Mouse (Mus musculus) heart, embryonic 16.5 days (tissue): ENCODE results near the gene Sft2d2. TPM values are rescaled to one million over a fixed set of nuclear protein-coding genes. Genes with fewer than 3 reads are reported as not detected.

Source experiments
- ATAC-seq: fragments of 200-750 bp; cut with Nextera tagmentation; replicated peaks from 2 replicates; pipeline ENCODE4 v1.8.0; 2017; ENCODE audit warnings: moderate number of reproducible peaks; ENCODE audit not compliant: insufficient read depth, low FRiP score; ENCODE audit errors: extremely low read depth
- H3K27ac ChIP-seq: fragments of 300-500 bp; sonication (generic); 2 replicates; pipeline ENCODE4 v1.5.1; 2014; ENCODE audit warnings: mild to moderate bottlenecking, low read length, control low read depth, moderate library complexity
- H3K27me3 ChIP-seq: fragments of 300-500 bp; sonication (generic); 2 replicates; pipeline ENCODE4 v1.6.1; 2014; ENCODE audit warnings: low read length, mixed read lengths; ENCODE audit not compliant: control insufficient read depth, insufficient read depth
- H3K36me3 ChIP-seq: fragments of 300-500 bp; sonication (generic); 2 replicates; pipeline ENCODE4 v1.6.1; 2014; ENCODE audit not compliant: control insufficient read depth, insufficient read depth
- H3K4me1 ChIP-seq: fragments of 300-500 bp; sonication (generic); 2 replicates; pipeline ENCODE4 v1.6.1; 2014; ENCODE audit warnings: low read length, mixed read lengths; ENCODE audit not compliant: control insufficient read depth, insufficient read depth
- H3K4me2 ChIP-seq: fragments of 300-500 bp; sonication (generic); 2 replicates; pipeline ENCODE4 v1.6.1; 2014; ENCODE audit warnings: low read depth, mild to moderate bottlenecking, control low read depth, low read length
- H3K4me3 ChIP-seq: fragments of 300-500 bp; sonication (generic); 2 replicates; pipeline ENCODE4 v1.5.1; 2014; ENCODE audit warnings: mild to moderate bottlenecking, control low read depth, low read length
- H3K9ac ChIP-seq: fragments of 300-500 bp; sonication (generic); 2 replicates; pipeline ENCODE4 v1.6.1; 2014; ENCODE audit warnings: low read length, control low read depth
- H3K9me3 ChIP-seq: fragments of 300-500 bp; sonication (generic); replicated peaks from 2 replicates; pipeline ENCODE4 v1.6.1; 2016; ENCODE audit warnings: low read length; ENCODE audit not compliant: control insufficient read depth
- WGBS: fragments of 180-500 bp; shearing (Covaris S2); extraction: QIAGEN DNeasy Blood & Tissue Kit; methylation state at CpG from one replicate; pipeline ENCODE4 v1.1.7; 2014; 5-methylcytosine and 5-hydroxymethylcytosine counted together
- polyA plus RNA-seq: library from polyadenylated mRNA; unstranded; fragments of >200 nt; fragmentation: Nextera tagmentation; extraction: Ambion mirVana; gene quantifications from 2 replicates; pipeline ENCODE4 v1.2.1, GENCODE M21; 2015

The Sft2d2 gene
- polyA plus RNA-seq, 1 experiment from 2014 or later, result 19.2 TPM

- WGBS, result 8% methylated on average over 2 of the region's 2 CpGs
- no peak overlapping the region for H3K9ac ChIP-seq
- no peaks in the 10 kb centered on the region for H3K27me3 ChIP-seq
- H3K9me3 ChIP-seq, result no peaks in the 10 kb centered on the region
- H3K27ac ChIP-seq, result no peak overlapping the region
- H3K4me1 ChIP-seq, result no peaks in the 10 kb centered on the region
- no peaks in the 10 kb centered on the region for H3K36me3 ChIP-seq
- H3K4me3 ChIP-seq, result no peak overlapping the region
- no peak for ATAC-seq
- H3K4me2 ChIP-seq, result no peak overlapping the region
These were observed 11.4 kb upstream of the Sft2d2 start for GRCm38 (mm10) chr1:165205591-165205990.

GRCm38 (mm10) chr1:165203488-165204035 lies 9.3 kb upstream of the Sft2d2 start:
- Histone ChIP-seq H3K27ac (no peak overlapping the region), H3K4me2 (no peak overlapping the region), H3K4me3 (no peak overlapping the region), H3K9me3 (no peaks in the 10 kb centered on the region), H3K4me1 (no peaks in the 10 kb centered on the region), H3K36me3 (no peaks in the 10 kb centered on the region), H3K27me3 (no peaks in the 10 kb centered on the region), H3K9ac (no peak overlapping the region)
- WGBS, result 28% methylated on average over 2 of the region's 2 CpGs
- ATAC-seq, result no peak

GRCm38 (mm10) chr1:165201445-165202012 lies 7.3 kb upstream of the Sft2d2 start:
- WGBS, result 70% methylated on average over 4 of the region's 4 CpGs
- Histone ChIP-seq H3K27me3 (no peaks in the 10 kb centered on the region), H3K4me1 (0 out of 2 replicates have a peak, but pooled peaks cover 3% of the 10 kb centered on the region), H3K27ac (no peak overlapping the region), H3K9me3 (no peaks in the 10 kb centered on the region), H3K36me3 (no peaks in the 10 kb centered on the region), H3K4me3 (no peak overlapping the region), H3K4me2 (no peak overlapping the region), H3K9ac (no peak overlapping the region)
- ATAC-seq, result no peak

GRCm38 (mm10) chr1:165200748-165201147 lies 6.5 kb upstream of the Sft2d2 start:
- H3K27ac ChIP-seq, result no peak overlapping the region
- H3K9ac ChIP-seq, result no peak overlapping the region
- H3K4me2 ChIP-seq, result no peak overlapping the region
- H3K9me3 ChIP-seq, result no peaks in the 10 kb centered on the region
- no peak overlapping the region for H3K4me3 ChIP-seq
- no peaks in the 10 kb centered on the region for H3K36me3 ChIP-seq
- H3K4me1 ChIP-seq, result 0 out of 2 replicates have a peak, but pooled peaks cover 3% of the 10 kb centered on the region
- ATAC-seq, result no peak
- H3K27me3 ChIP-seq, result no peaks in the 10 kb centered on the region
- 78% methylated on average over 8 of the region's 8 CpGs for WGBS

GRCm38 (mm10) chr1:165199639-165200038 lies 5.4 kb upstream of the Sft2d2 start:
- H3K4me1 ChIP-seq, result peaks cover 6% of the 10 kb centered on the region; the same call in 1 of the 2 replicates
- no peaks in the 10 kb centered on the region for H3K27me3 ChIP-seq
- H3K4me2 ChIP-seq, result no peak overlapping the region
- H3K9ac ChIP-seq, result no peak overlapping the region
- no peaks in the 10 kb centered on the region for H3K9me3 ChIP-seq
- no peak for ATAC-seq
- no peaks in the 10 kb centered on the region for H3K36me3 ChIP-seq
- WGBS, result 66% methylated on average over 3 of the region's 3 CpGs
- no peak overlapping the region for H3K27ac ChIP-seq
- no peak overlapping the region for H3K4me3 ChIP-seq

GRCm38 (mm10) chr1:165198951-165199350 lies 4.7 kb upstream of the Sft2d2 start:
- Histone ChIP-seq H3K36me3 (no peaks in the 10 kb centered on the region), H3K4me3 (no peak overlapping the region), H3K4me2 (no peak overlapping the region), H3K4me1 (peaks cover 7% of the 10 kb centered on the region; the same call in 1 of the 2 replicates), H3K9me3 (no peaks in the 10 kb centered on the region), H3K27ac (no peak overlapping the region), H3K27me3 (no peaks in the 10 kb centered on the region), H3K9ac (no peak overlapping the region)
- no peak for ATAC-seq
- 70% methylated on average over 1 of the region's 1 CpGs for WGBS

- Histone ChIP-seq H3K4me1 (peaks cover 12% of the 10 kb centered on the region), H3K36me3 (no peaks in the 10 kb centered on the region), H3K27ac (peak overlapping the region; percentile 51; the same call in 1 of the 2 replicates), H3K27me3 (no peaks in the 10 kb centered on the region), H3K4me2 (no peak overlapping the region), H3K9me3 (no peaks in the 10 kb centered on the region), H3K4me3 (no peak overlapping the region), H3K9ac (no peak overlapping the region)
- ATAC-seq, result no peak
- WGBS, result 42% methylated on average over 3 of the region's 3 CpGs
These were observed 3.6 kb upstream of the Sft2d2 start for GRCm38 (mm10) chr1:165197875-165198274.

GRCm38 (mm10) chr1:165195396-165195960 lies 1.2 kb upstream of the Sft2d2 start:
- Histone ChIP-seq H3K4me2 (no peak overlapping the region), H3K27me3 (no peaks in the 10 kb centered on the region), H3K27ac (no peak overlapping the region), H3K9me3 (no peaks in the 10 kb centered on the region), H3K4me3 (no peak overlapping the region), H3K4me1 (peaks cover 25% of the 10 kb centered on the region), H3K36me3 (no peaks in the 10 kb centered on the region), H3K9ac (no peak overlapping the region)
- ATAC-seq, result no peak
- 63% methylated on average over 3 of the region's 3 CpGs for WGBS

- peak overlapping the region; percentile 79 for H3K9ac ChIP-seq
- peak overlapping the region; percentile 90 for H3K4me3 ChIP-seq
- H3K27me3 ChIP-seq, result no peaks in the 10 kb centered on the region
- WGBS, result 6% methylated on average over 5 of the region's 5 CpGs
- no peak for ATAC-seq
- H3K4me1 ChIP-seq, result peaks cover 25% of the 10 kb centered on the region
- H3K27ac ChIP-seq, result peak overlapping the region; percentile 93
- no peaks in the 10 kb centered on the region for H3K9me3 ChIP-seq
- H3K36me3 ChIP-seq, result no peaks in the 10 kb centered on the region
- peak overlapping the region; percentile 83 for H3K4me2 ChIP-seq
These were observed 400 bp upstream of the Sft2d2 start for GRCm38 (mm10) chr1:165194662-165195013.
